Mouse (Mus musculus) left cerebral cortex, postnatal 14 days (tissue): ENCODE measurements around the gene Iqschfp. TPM values are rescaled to one million over a fixed set of nuclear protein-coding genes. Genes with fewer than 3 reads are reported as not detected.

Source experiments
- total RNA-seq, 2 experiments: library from RNA; stranded (reverse); gene quantifications; 2 replicates each; pipeline ENCODE4 v1.2.3; 2021

Gene Iqschfp
- total RNA-seq, 2 experiments from 2014 or later = 7.4 to 12.2 TPM

Other genes starting within 250 kb of the Iqschfp start
- 1 to 10 TPM; 2.8 to 4.9 TPM for gene Iqcj, start within 50 bp of the Iqschfp start, total RNA-seq
- gene Schip1, start 172.6 kb downstream of the Iqschfp start, total RNA-seq = 100 to 1,000 TPM; 254 to 269 TPM